Mouse (Mus musculus) CH12.LX (cell line): ENCODE results near the gene Zfp768. TPM values are rescaled to one million over a fixed set of nuclear protein-coding genes. Genes with fewer than 3 reads are reported as not detected.

Source experiments
- BHLHE40 ChIP-seq: IDR thresholded peaks from 2 replicates; pipeline ENCODE4 v1.6.1; 2011; ENCODE audit warnings: mild to moderate bottlenecking, low read depth, low read length, improper control_type of control experiment
- MYC ChIP-seq: IDR thresholded peaks from 2 replicates; pipeline ENCODE4 v1.6.1; 2011; ENCODE audit warnings: low read depth, mild to moderate bottlenecking, improper control_type of control experiment, low read length
- SIN3A ChIP-seq: IDR thresholded peaks from 2 replicates; pipeline ENCODE4 v1.6.1; 2012; ENCODE audit warnings: low read length, improper control_type of control experiment, inconsistent platforms
- TBP ChIP-seq: conservative IDR thresholded peaks from 2 replicates; pipeline ENCODE4 v1.6.1; 2011; ENCODE audit warnings: low read depth, low read length, improper control_type of control experiment
- polyA plus RNA-seq: library from polyadenylated mRNA; unstranded; fragments of >175 nt; gene quantifications from 2 replicates; pipeline ENCODE4 v1.2.1, GENCODE M21; 2012; ENCODE audit warnings: low read depth; ENCODE audit not compliant: insufficient read length
- total RNA-seq, 2 experiments: library from RNA; depleted of rRNA; stranded (reverse); fragments of 300-350 nt in 1 of 2; fragments of >200 nt in 1 of 2; gene quantifications; 2 replicates each; pipeline ENCODE4 v1.2.3; 2012 to 2014

The Zfp768 gene
- total and polyA plus RNA-seq, 3 experiments = 5.0 to 9.9 (median 6.4) TPM

DNA sequence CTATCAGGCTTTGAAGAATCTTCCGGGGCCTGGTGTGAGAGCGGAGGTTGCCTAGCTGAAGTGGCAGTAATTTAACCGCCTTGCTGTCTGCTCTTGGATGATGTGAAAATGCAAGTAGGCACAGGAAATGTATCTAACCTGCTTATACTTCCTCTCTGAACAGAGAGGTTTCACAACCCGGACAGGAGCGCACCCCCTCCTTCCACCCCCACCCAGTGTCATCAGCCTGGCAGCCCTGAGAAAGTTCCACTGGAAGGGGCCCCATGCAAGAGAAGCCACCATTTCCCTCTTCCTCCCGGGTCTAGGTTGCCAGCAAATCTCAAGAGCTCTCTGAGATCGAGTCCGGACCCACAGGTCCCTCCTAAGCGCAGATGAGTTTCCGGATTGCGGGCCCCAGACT, 49.3 kb downstream of the Zfp768 start, which contains the start of gene Itgal (continued):
- TF ChIP-seq SIN3A (peak; percentile 93), BHLHE40 (peak; percentile 56; the same call in 1 of the 2 replicates), TBP (peak; percentile 69; the same call in 1 of the 2 replicates), MYC (no peak; the same call in 1 of the 2 replicates)

Other genes with a start within 250 kb of the Zfp768 start
Only the 20 nearest of the 25 such genes appear.
- 14.4 and 16.3 TPM in 2 replicates for gene Spn, start 207.8 kb downstream of the Zfp768 start, total RNA-seq (2012; rRNA removed)
- gene Spn, start 207.8 kb downstream of the Zfp768 start, total RNA-seq (2014; rRNA removed) = 2.4 and 2.6 TPM in 2 replicates
- 3.3 and 3.6 TPM in 2 replicates for gene Spn, start 207.8 kb downstream of the Zfp768 start, polyA plus RNA-seq
- 66.8 and 78.5 TPM in 2 replicates for gene Cd2bp2, start 149.5 kb downstream of the Zfp768 start, total RNA-seq (2012; rRNA removed)
- 62.4 and 63.3 TPM in 2 replicates for gene Cd2bp2, start 149.5 kb downstream of the Zfp768 start, total RNA-seq (2014; rRNA removed)
- 57.4 and 72.8 TPM in 2 replicates for gene Cd2bp2, start 149.5 kb downstream of the Zfp768 start, polyA plus RNA-seq
- gene Tbc1d10b, start 137.1 kb downstream of the Zfp768 start, total RNA-seq (2012; rRNA removed) = 25.9 and 28.0 TPM in 2 replicates
- gene Tbc1d10b, start 137.1 kb downstream of the Zfp768 start, total RNA-seq (2014; rRNA removed) = 17.9 and 18.2 TPM in 2 replicates
- gene Tbc1d10b, start 137.1 kb downstream of the Zfp768 start, polyA plus RNA-seq = 25.6 and 26.6 TPM in 2 replicates
- 3.0 and 4.2 TPM in 2 replicates for gene Mylpf, start 136.7 kb downstream of the Zfp768 start, total RNA-seq (2012; rRNA removed)
- 0.49 and 3.2 TPM in 2 replicates for gene Mylpf, start 136.7 kb downstream of the Zfp768 start, total RNA-seq (2014; rRNA removed)
- gene Mylpf, start 136.7 kb downstream of the Zfp768 start, polyA plus RNA-seq = 4.1 and 5.2 TPM in 2 replicates
- 17.4 and 18.8 TPM in 2 replicates for gene Zfp553, start 112.5 kb downstream of the Zfp768 start, total RNA-seq (2012; rRNA removed)
- gene Zfp553, start 112.5 kb downstream of the Zfp768 start, total RNA-seq (2014; rRNA removed) = 8.6 and 9.8 TPM in 2 replicates
- gene Zfp553, start 112.5 kb downstream of the Zfp768 start, polyA plus RNA-seq = 15.0 and 15.2 TPM in 2 replicates
- gene Sept1, start 112.5 kb downstream of the Zfp768 start, total RNA-seq (2012; rRNA removed) = 73.8 and 92.3 TPM in 2 replicates
- gene Sept1, start 112.5 kb downstream of the Zfp768 start, total RNA-seq (2014; rRNA removed) = 42.1 and 42.7 TPM in 2 replicates
- 147 and 171 TPM in 2 replicates for gene Sept1, start 112.5 kb downstream of the Zfp768 start, polyA plus RNA-seq
- gene Zfp771, start 101.3 kb downstream of the Zfp768 start, total RNA-seq (2012; rRNA removed) = 26.5 and 29.8 TPM in 2 replicates
- 23.9 and 27.0 TPM in 2 replicates for gene Zfp771, start 101.3 kb downstream of the Zfp768 start, total RNA-seq (2014; rRNA removed)
- gene Zfp771, start 101.3 kb downstream of the Zfp768 start, polyA plus RNA-seq = 34.7 and 35.5 TPM in 2 replicates
- 296 and 352 TPM in 2 replicates for gene Dctpp1, start 84.9 kb downstream of the Zfp768 start, total RNA-seq (2012; rRNA removed)
- 197 and 221 TPM in 2 replicates for gene Dctpp1, start 84.9 kb downstream of the Zfp768 start, total RNA-seq (2014; rRNA removed)
- 197 and 210 TPM in 2 replicates for gene Dctpp1, start 84.9 kb downstream of the Zfp768 start, polyA plus RNA-seq
- 209 and 215 TPM in 2 replicates for gene Sephs2, start 71.5 kb downstream of the Zfp768 start, total RNA-seq (2012; rRNA removed)
- 203 and 223 TPM in 2 replicates for gene Sephs2, start 71.5 kb downstream of the Zfp768 start, total RNA-seq (2014; rRNA removed)
- 158 and 159 TPM in 2 replicates for gene Sephs2, start 71.5 kb downstream of the Zfp768 start, polyA plus RNA-seq
- 49.1 and 69.0 TPM in 2 replicates for gene Itgal, start 49.3 kb downstream of the Zfp768 start, total RNA-seq (2012; rRNA removed)
- gene Itgal, start 49.3 kb downstream of the Zfp768 start, total RNA-seq (2014; rRNA removed) = 36.7 and 43.9 TPM in 2 replicates
- 164 and 177 TPM in 2 replicates for gene Itgal, start 49.3 kb downstream of the Zfp768 start, polyA plus RNA-seq
- gene Zfp747, start 30.5 kb upstream of the Zfp768 start, total RNA-seq (2012; rRNA removed) = 8.2 and 9.7 TPM in 2 replicates
- 6.3 and 7.2 TPM in 2 replicates for gene Zfp747, start 30.5 kb upstream of the Zfp768 start, total RNA-seq (2014; rRNA removed)
- gene Zfp747, start 30.5 kb upstream of the Zfp768 start, polyA plus RNA-seq = 7.7 and 8.2 TPM in 2 replicates
- gene 9130019O22Rik, start 41.6 kb upstream of the Zfp768 start, total RNA-seq (2012; rRNA removed) = 4.2 and 5.0 TPM in 2 replicates
- 3.1 and 4.0 TPM in 2 replicates for gene 9130019O22Rik, start 41.6 kb upstream of the Zfp768 start, total RNA-seq (2014; rRNA removed)
- 2.7 and 3.3 TPM in 2 replicates for gene 9130019O22Rik, start 41.6 kb upstream of the Zfp768 start, polyA plus RNA-seq
- 5.4 and 8.9 TPM in 2 replicates for gene E430018J23Rik, start 48.0 kb upstream of the Zfp768 start, total RNA-seq (2012; rRNA removed)
- 8.3 and 9.2 TPM in 2 replicates for gene E430018J23Rik, start 48.0 kb upstream of the Zfp768 start, total RNA-seq (2014; rRNA removed)
- gene E430018J23Rik, start 48.0 kb upstream of the Zfp768 start, polyA plus RNA-seq = 3.2 and 3.8 TPM in 2 replicates
- gene Zfp764, start 61.2 kb upstream of the Zfp768 start, total RNA-seq (2012; rRNA removed) = 7.5 and 8.1 TPM in 2 replicates
- 8.4 TPM in 2 replicates for gene Zfp764, start 61.2 kb upstream of the Zfp768 start, total RNA-seq (2014; rRNA removed)
- 7.9 and 8.1 TPM in 2 replicates for gene Zfp764, start 61.2 kb upstream of the Zfp768 start, polyA plus RNA-seq
- 15.8 and 18.7 TPM in 2 replicates for gene Zfp688, start 76.5 kb upstream of the Zfp768 start, total RNA-seq (2012; rRNA removed)
- 12.3 and 12.4 TPM in 2 replicates for gene Zfp688, start 76.5 kb upstream of the Zfp768 start, total RNA-seq (2014; rRNA removed)
- 16.1 and 21.3 TPM in 2 replicates for gene Zfp688, start 76.5 kb upstream of the Zfp768 start, polyA plus RNA-seq
- 3.4 and 3.6 TPM in 2 replicates for gene Zfp689, start 103.6 kb upstream of the Zfp768 start, total RNA-seq (2012; rRNA removed)
- 1.8 and 2.3 TPM in 2 replicates for gene Zfp689, start 103.6 kb upstream of the Zfp768 start, total RNA-seq (2014; rRNA removed)
- 3.2 and 4.6 TPM in 2 replicates for gene Zfp689, start 103.6 kb upstream of the Zfp768 start, polyA plus RNA-seq
- 10.4 and 11.3 TPM in 2 replicates for gene Prr14, start 114.0 kb upstream of the Zfp768 start, total RNA-seq (2012; rRNA removed)
- gene Prr14, start 114.0 kb upstream of the Zfp768 start, total RNA-seq (2014; rRNA removed) = 6.7 and 7.6 TPM in 2 replicates
- 26.2 and 31.3 TPM in 2 replicates for gene Prr14, start 114.0 kb upstream of the Zfp768 start, polyA plus RNA-seq
- gene Fbrs, start 133.6 kb upstream of the Zfp768 start, total RNA-seq (2012; rRNA removed) = 14.4 and 15.4 TPM in 2 replicates
- gene Fbrs, start 133.6 kb upstream of the Zfp768 start, total RNA-seq (2014; rRNA removed) = 5.6 and 6.7 TPM in 2 replicates
- 63.9 and 66.7 TPM in 2 replicates for gene Fbrs, start 133.6 kb upstream of the Zfp768 start, polyA plus RNA-seq
- gene Srcap, start 166.4 kb upstream of the Zfp768 start, total RNA-seq (2012; rRNA removed) = 18.5 and 19.9 TPM in 2 replicates
- gene Srcap, start 166.4 kb upstream of the Zfp768 start, total RNA-seq (2014; rRNA removed) = 3.4 and 4.1 TPM in 2 replicates
- gene Srcap, start 166.4 kb upstream of the Zfp768 start, polyA plus RNA-seq = 22.2 and 28.1 TPM in 2 replicates
- 12.0 and 12.7 TPM in 2 replicates for gene Gm42715, start 174.0 kb upstream of the Zfp768 start, total RNA-seq (2012; rRNA removed)
- gene Gm42715, start 174.0 kb upstream of the Zfp768 start, total RNA-seq (2014; rRNA removed) = 2.0 and 5.8 TPM in 2 replicates
- 13.6 and 14.1 TPM in 2 replicates for gene Gm42715, start 174.0 kb upstream of the Zfp768 start, polyA plus RNA-seq